Mouse (Mus musculus): ENCODE data around the gene Fance. TPM values are rescaled to one million over a fixed set of nuclear protein-coding genes. Genes with fewer than 3 reads are reported as not detected.

Gene Fance
- not detected for polyA plus RNA-seq (2014; fragmentation: Illumina TruSeq; extraction: RNeasy Lipid Tissue Mini Kit (QIAGEN cat#74804); ENCODE audit: low read depth, low replicate concordance)

GRCm38 (mm10) chr17:28313212-28313879 is at the start of gene Fance:
Gene Fance, plus strand, starts transcription at chr17:28313519.

GRCm38 (mm10) chr17:28328366-28328928 is 15.1 kb downstream of the Fance start, which contains the start of gene Rpl10a:
Gene Rpl10a, plus strand, starts transcription at chr17:28328471.

GRCm38 (mm10) chr17:28350466-28351352 is 37.4 kb downstream of the Fance start, which contains the start of gene Tead3:
Gene Tead3, minus strand, starts transcription at chr17:28350817.

GRCm38 (mm10) chr17:28365122-28365521 is 51.8 kb downstream of the Fance start, which contains the start of gene Tulp1:
Gene Tulp1, minus strand, starts transcription at chr17:28365222.

Other genes with a start within 250 kb of the Fance start
- 46.3 TPM for gene Tcp11, start 232.9 kb upstream of the Fance start, polyA plus RNA-seq (2014; fragmentation: Illumina TruSeq; extraction: RNeasy Lipid Tissue Mini Kit (QIAGEN cat#74804); ENCODE audit: low read depth, low replicate concordance)
- gene Scube3, start 171.4 kb upstream of the Fance start, polyA plus RNA-seq (2014; fragmentation: Illumina TruSeq; extraction: RNeasy Lipid Tissue Mini Kit (QIAGEN cat#74804); ENCODE audit: low read depth, low replicate concordance), result 0.21 TPM
- gene Zfp523, start 136.4 kb upstream of the Fance start, polyA plus RNA-seq (2014; fragmentation: Illumina TruSeq; extraction: RNeasy Lipid Tissue Mini Kit (QIAGEN cat#74804); ENCODE audit: low read depth, low replicate concordance), result 2.1 TPM
- not detected for gene Def6, start 105.7 kb upstream of the Fance start, polyA plus RNA-seq (2014; fragmentation: Illumina TruSeq; extraction: RNeasy Lipid Tissue Mini Kit (QIAGEN cat#74804); ENCODE audit: low read depth, low replicate concordance)
- 0.24 TPM for gene Ppard, start 80.8 kb upstream of the Fance start, polyA plus RNA-seq (2014; fragmentation: Illumina TruSeq; extraction: RNeasy Lipid Tissue Mini Kit (QIAGEN cat#74804); ENCODE audit: low read depth, low replicate concordance)
- 54.1 TPM for gene Rpl10a, start 15.0 kb downstream of the Fance start, polyA plus RNA-seq (2014; fragmentation: Illumina TruSeq; extraction: RNeasy Lipid Tissue Mini Kit (QIAGEN cat#74804); ENCODE audit: low read depth, low replicate concordance)
- gene Tead3, start 37.3 kb downstream of the Fance start, polyA plus RNA-seq (2014; fragmentation: Illumina TruSeq; extraction: RNeasy Lipid Tissue Mini Kit (QIAGEN cat#74804); ENCODE audit: low read depth, low replicate concordance), result 0.08 TPM
- gene Tulp1, start 51.7 kb downstream of the Fance start, polyA plus RNA-seq (2014; fragmentation: Illumina TruSeq; extraction: RNeasy Lipid Tissue Mini Kit (QIAGEN cat#74804); ENCODE audit: low read depth, low replicate concordance), result not detected
- 38.6 TPM for gene Fkbp5, start 204.0 kb downstream of the Fance start, polyA plus RNA-seq (2014; fragmentation: Illumina TruSeq; extraction: RNeasy Lipid Tissue Mini Kit (QIAGEN cat#74804); ENCODE audit: low read depth, low replicate concordance)
- 79.2 TPM for gene Armc12, start 217.3 kb downstream of the Fance start, polyA plus RNA-seq (2014; fragmentation: Illumina TruSeq; extraction: RNeasy Lipid Tissue Mini Kit (QIAGEN cat#74804); ENCODE audit: low read depth, low replicate concordance)
- not detected for gene Clpsl2, start 235.9 kb downstream of the Fance start, polyA plus RNA-seq (2014; fragmentation: Illumina TruSeq; extraction: RNeasy Lipid Tissue Mini Kit (QIAGEN cat#74804); ENCODE audit: low read depth, low replicate concordance)
- gene Clps, start 247.2 kb downstream of the Fance start, polyA plus RNA-seq (2014; fragmentation: Illumina TruSeq; extraction: RNeasy Lipid Tissue Mini Kit (QIAGEN cat#74804); ENCODE audit: low read depth, low replicate concordance), result not detected

Data from testis, adult 10 weeks (tissue).